Mouse (Mus musculus) hindbrain, embryonic 12.5 days (tissue): ENCODE measurements around the gene Il17rb. TPM values are rescaled to one million over a fixed set of nuclear protein-coding genes. Genes with fewer than 3 reads are reported as not detected.

Experiments used
- ATAC-seq: fragments of 200-750 bp; cut with Nextera tagmentation; 2 replicates; pipeline ENCODE4 v1.8.0; 2017; ENCODE audit warnings: moderate TSS enrichment; ENCODE audit not compliant: low FRiP score
- H3K27ac ChIP-seq: fragments of 300-500 bp; sonication (generic); 2 replicates; pipeline ENCODE4 v1.5.1; 2016; ENCODE audit warnings: mild to moderate bottlenecking
- H3K27me3 ChIP-seq: fragments of 300-500 bp; sonication (generic); 2 replicates; pipeline ENCODE4 v1.6.1; 2016; ENCODE audit warnings: mild to moderate bottlenecking
- H3K36me3 ChIP-seq: fragments of 300-500 bp; sonication (generic); 2 replicates; pipeline ENCODE4 v1.6.1; 2016; ENCODE audit warnings: mild to moderate bottlenecking
- H3K4me1 ChIP-seq: fragments of 300-500 bp; sonication (generic); 2 replicates; pipeline ENCODE4 v1.6.1; 2016
- H3K4me2 ChIP-seq: fragments of 300-500 bp; sonication (generic); replicated peaks from 2 replicates; pipeline ENCODE4 v1.6.1; 2016; ENCODE audit warnings: mild to moderate bottlenecking
- H3K4me3 ChIP-seq: fragments of 300-500 bp; sonication (generic); 2 replicates; pipeline ENCODE4 v1.5.1; 2016; ENCODE audit warnings: mild to moderate bottlenecking
- H3K9ac ChIP-seq: fragments of 300-500 bp; sonication (generic); 2 replicates; pipeline ENCODE4 v1.6.1; 2016; ENCODE audit warnings: mild to moderate bottlenecking, moderate library complexity
- H3K9me3 ChIP-seq: fragments of 300-500 bp; sonication (generic); replicated peaks from 2 replicates; pipeline ENCODE4 v1.6.1; 2016; ENCODE audit warnings: mild to moderate bottlenecking
- WGBS: fragments of 180-500 bp; shearing (Covaris S2); methylation state at CpG from one replicate; pipeline ENCODE4 v1.1.7; 2016; 5-methylcytosine and 5-hydroxymethylcytosine counted together
- polyA plus RNA-seq: library from polyadenylated mRNA; unstranded; fragments of >200 nt; fragmentation: Nextera tagmentation; extraction: Ambion mirVana; gene quantifications from 2 replicates; pipeline ENCODE4 v1.2.1, GENCODE M21; 2016

Gene Il17rb
- polyA plus RNA-seq, 1 experiment from 2014 or later, result 1.0 TPM

DNA sequence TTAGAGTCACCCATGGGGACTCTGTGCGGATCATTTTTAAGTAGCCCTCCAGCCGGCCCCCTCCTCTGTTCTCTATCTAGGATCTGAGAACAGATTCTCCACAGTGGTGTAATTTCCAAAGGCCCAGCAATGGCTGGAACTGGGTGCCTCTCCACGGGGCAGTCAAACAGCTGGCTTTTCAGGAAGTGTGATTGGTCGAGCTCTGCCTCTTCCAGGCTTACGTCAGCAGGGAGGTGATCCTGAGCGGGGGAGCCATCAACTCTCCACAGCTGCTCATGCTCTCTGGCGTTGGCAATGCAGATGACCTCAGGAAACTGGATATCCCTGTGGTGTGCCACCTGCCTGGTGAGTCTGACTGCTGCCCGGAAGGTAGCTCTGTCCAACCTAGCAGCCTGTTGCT, 24.7 kb upstream of the Il17rb start:
- 70% methylated on average over 8 of the region's 8 CpGs for WGBS
- no peak overlapping the region for H3K4me3 ChIP-seq
- H3K9ac ChIP-seq, result no peak overlapping the region
- no peaks in the 10 kb centered on the region for H3K36me3 ChIP-seq
- no peaks in the 10 kb centered on the region for H3K4me1 ChIP-seq
- H3K27me3 ChIP-seq, result no peaks in the 10 kb centered on the region
- H3K9me3 ChIP-seq, result no peaks in the 10 kb centered on the region
- no peak overlapping the region for H3K4me2 ChIP-seq
- ATAC-seq, result no peak
- no peak overlapping the region for H3K27ac ChIP-seq

GRCm38 (mm10) chr14:30027378-30027777, 18.7 kb upstream of the Il17rb start:
- Histone ChIP-seq H3K27me3 (no peaks in the 10 kb centered on the region), H3K36me3 (no peaks in the 10 kb centered on the region), H3K4me3 (no peak overlapping the region), H3K9ac (no peak overlapping the region), H3K4me2 (no peak overlapping the region), H3K4me1 (no peaks in the 10 kb centered on the region), H3K27ac (no peak overlapping the region), H3K9me3 (no peaks in the 10 kb centered on the region)
- ATAC-seq, result no peak
- 43% methylated on average over 2 of the region's 2 CpGs for WGBS

- Histone ChIP-seq H3K4me1 (no peaks in the 10 kb centered on the region), H3K27ac (no peak overlapping the region), H3K27me3 (no peaks in the 10 kb centered on the region), H3K9ac (no peak overlapping the region), H3K36me3 (no peaks in the 10 kb centered on the region), H3K4me3 (no peak overlapping the region), H3K9me3 (no peaks in the 10 kb centered on the region), H3K4me2 (no peak overlapping the region)
- WGBS, result 71% methylated on average over 7 of the region's 7 CpGs
- ATAC-seq, result no peak
Observed at GRCm38 (mm10) chr14:30024387-30024786, 15.7 kb upstream of the Il17rb start.

DNA sequence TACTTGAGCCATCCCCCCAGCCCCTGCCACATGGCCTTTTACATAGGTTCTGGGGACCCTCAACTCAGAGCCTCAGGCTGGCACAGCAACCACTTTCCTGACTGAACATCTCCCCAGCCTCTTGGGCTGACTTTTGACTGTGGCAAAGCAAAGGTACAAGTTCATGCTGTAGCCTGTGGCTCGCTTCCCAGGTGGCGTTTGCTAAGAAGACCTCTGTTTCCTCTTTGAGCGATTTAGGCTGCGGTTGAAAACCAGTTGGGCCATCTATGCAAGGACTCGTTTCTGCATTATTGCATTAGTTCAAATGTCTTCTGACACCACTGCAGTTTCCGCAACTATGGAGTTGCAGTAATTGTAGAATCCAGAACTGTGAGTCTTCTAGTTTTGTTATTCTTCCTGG, 13.8 kb upstream of the Il17rb start:
- no peaks in the 10 kb centered on the region for H3K27me3 ChIP-seq
- no peak for ATAC-seq
- no peak overlapping the region for H3K27ac ChIP-seq
- H3K4me1 ChIP-seq, result no peaks in the 10 kb centered on the region
- WGBS, result 90% methylated on average over 6 of the region's 6 CpGs
- H3K4me2 ChIP-seq, result no peak overlapping the region
- no peaks in the 10 kb centered on the region for H3K36me3 ChIP-seq
- no peaks in the 10 kb centered on the region for H3K9me3 ChIP-seq
- no peak overlapping the region for H3K9ac ChIP-seq
- no peak overlapping the region for H3K4me3 ChIP-seq

DNA sequence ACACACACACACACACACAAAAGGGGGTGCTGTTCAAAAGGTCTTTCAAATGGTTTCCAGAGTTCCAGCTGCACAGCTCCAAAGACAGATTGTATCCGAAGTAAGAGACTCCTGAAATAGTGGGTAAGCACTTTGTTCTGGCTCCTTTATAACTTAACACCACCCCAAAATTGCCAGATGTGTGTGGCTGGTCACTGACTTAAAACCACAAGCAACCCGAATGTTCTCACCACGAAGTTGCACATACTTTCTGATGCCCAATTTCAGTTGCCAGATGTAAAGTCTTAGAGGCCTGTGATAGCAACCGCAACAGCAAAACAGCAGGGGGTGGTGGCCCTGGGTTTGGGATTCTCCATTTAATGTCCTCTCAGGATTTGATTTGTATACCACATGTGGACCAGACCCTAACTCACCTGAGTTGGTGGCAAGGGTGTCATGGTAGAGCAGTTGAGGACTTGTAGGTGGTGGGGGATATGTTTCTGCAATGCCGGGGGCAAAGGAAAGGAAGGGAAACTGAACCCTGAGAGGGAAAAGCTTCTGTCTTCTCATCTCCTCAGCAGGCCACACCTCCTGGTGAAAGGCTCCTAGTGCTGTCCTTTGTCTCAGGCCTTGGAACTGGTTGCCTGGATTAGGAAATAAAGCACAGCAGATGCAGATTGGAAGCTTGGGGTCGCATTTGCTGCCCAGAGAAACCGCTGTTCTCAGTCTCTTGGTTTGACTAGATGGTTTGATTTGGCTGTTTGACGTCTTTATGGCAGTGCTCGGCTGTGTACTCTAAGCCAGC, 11.3 kb upstream of the Il17rb start:
- H3K27me3 ChIP-seq, result no peaks in the 10 kb centered on the region
- no peaks in the 10 kb centered on the region for H3K9me3 ChIP-seq
- 60% methylated on average over 9 of the region's 9 CpGs for WGBS
- no peak overlapping the region for H3K4me2 ChIP-seq
- no peak overlapping the region for H3K4me3 ChIP-seq
- no peaks in the 10 kb centered on the region for H3K36me3 ChIP-seq
- H3K4me1 ChIP-seq, result no peaks in the 10 kb centered on the region
- no peak for ATAC-seq
- no peak overlapping the region for H3K9ac ChIP-seq
- H3K27ac ChIP-seq, result no peak overlapping the region

- Histone ChIP-seq H3K4me3 (no peak overlapping the region), H3K27ac (no peak overlapping the region), H3K27me3 (no peaks in the 10 kb centered on the region), H3K36me3 (no peaks in the 10 kb centered on the region), H3K4me2 (no peak overlapping the region), H3K4me1 (no peaks in the 10 kb centered on the region; the same call in 1 of the 2 replicates), H3K9me3 (no peaks in the 10 kb centered on the region), H3K9ac (no peak overlapping the region)
- 94% methylated on average over 8 of the region's 8 CpGs for WGBS
- no peak for ATAC-seq
Observed at GRCm38 (mm10) chr14:30019375-30019774, 10.7 kb upstream of the Il17rb start.

DNA sequence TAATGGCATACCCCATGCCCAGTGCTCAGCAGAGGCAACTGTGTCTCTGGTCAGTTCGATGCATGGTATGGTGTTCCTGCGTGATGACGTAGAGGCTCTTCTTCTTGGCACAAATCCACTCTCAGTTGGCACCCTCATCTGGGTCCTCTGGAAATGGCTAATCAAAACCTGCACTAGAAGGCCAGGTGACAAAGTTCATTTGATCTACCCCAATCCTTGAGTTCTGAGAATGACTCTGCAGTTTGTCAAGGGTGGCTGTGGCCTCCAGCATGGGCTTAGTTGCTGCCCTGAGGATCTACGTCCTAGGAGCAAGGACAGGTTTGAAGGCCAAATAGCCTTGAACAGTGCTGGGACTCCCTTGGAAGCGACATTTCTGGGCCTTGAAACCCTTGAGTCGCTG, 10.2 kb upstream of the Il17rb start:
- Histone ChIP-seq H3K4me1 (no peaks in the 10 kb centered on the region; the same call in 1 of the 2 replicates), H3K9me3 (no peaks in the 10 kb centered on the region), H3K4me3 (no peak overlapping the region), H3K27ac (no peak overlapping the region), H3K9ac (no peak overlapping the region), H3K4me2 (no peak overlapping the region), H3K36me3 (no peaks in the 10 kb centered on the region), H3K27me3 (no peaks in the 10 kb centered on the region)
- ATAC-seq, result no peak
- WGBS, result 93% methylated on average over 6 of the region's 6 CpGs

GRCm38 (mm10) chr14:30018463-30018801, 9.7 kb upstream of the Il17rb start:
- WGBS, result 93% methylated on average over 4 of the region's 4 CpGs

DNA sequence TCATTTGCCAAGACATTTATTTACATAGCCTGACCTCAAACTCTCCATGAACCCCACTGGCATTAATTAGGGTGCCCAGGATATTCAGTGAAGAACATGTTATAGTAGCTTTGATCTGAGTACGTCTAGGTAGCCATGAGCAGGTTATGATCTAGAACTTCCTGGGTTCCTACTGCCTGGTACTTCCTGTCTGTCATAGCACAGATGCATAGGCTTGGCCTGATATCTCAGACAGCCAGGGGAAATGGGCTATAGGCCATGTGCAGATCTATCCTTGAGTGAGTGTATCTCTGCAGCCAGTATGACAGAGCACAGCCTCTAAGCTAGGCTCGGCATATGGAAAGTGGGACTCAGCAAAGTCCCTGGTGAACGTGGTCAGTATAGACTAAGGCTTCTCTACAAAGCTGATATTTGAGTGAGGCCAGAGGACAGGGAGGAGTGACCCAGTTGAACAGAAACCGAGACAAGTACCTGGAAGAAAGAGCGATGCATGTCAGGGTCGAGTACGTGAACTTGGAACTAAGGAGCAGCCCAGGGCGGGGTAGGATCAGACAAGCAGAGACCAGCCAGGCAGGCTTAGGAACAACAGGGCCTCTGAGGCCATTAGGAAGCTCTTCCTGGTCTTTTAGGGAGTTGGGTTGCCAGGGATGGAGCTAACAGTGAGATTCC, 9.2 kb upstream of the Il17rb start:
- WGBS, result 90% methylated on average over 8 of the region's 8 CpGs

More at GRCm38 (mm10) chr14:30018463-30018801, 9.7 kb upstream of the Il17rb start:
- Histone ChIP-seq H3K4me3 (no peak overlapping the region), H3K9me3 (no peaks in the 10 kb centered on the region), H3K4me2 (no peak overlapping the region), H3K4me1 (no peaks in the 10 kb centered on the region; the same call in 1 of the 2 replicates), H3K36me3 (no peaks in the 10 kb centered on the region), H3K9ac (no peak overlapping the region), H3K27me3 (no peaks in the 10 kb centered on the region), H3K27ac (no peak overlapping the region)
- ATAC-seq, result no peak

GRCm38 (mm10) chr14:30016666-30017065, 8.0 kb upstream of the Il17rb start:
- Histone ChIP-seq H3K27ac (no peak overlapping the region), H3K4me2 (no peak overlapping the region), H3K4me1 (no peaks in the 10 kb centered on the region; the same call in 1 of the 2 replicates), H3K36me3 (no peaks in the 10 kb centered on the region), H3K9me3 (no peaks in the 10 kb centered on the region), H3K9ac (no peak overlapping the region), H3K27me3 (no peaks in the 10 kb centered on the region), H3K4me3 (no peak overlapping the region)
- ATAC-seq, result no peak
- WGBS, result 89% methylated on average over 5 of the region's 5 CpGs

More for the DNA sequence above, 9.2 kb upstream of the Il17rb start:
- H3K27ac ChIP-seq, result no peak overlapping the region
- H3K36me3 ChIP-seq, result no peaks in the 10 kb centered on the region
- no peaks in the 10 kb centered on the region for H3K27me3 ChIP-seq
- H3K9me3 ChIP-seq, result no peaks in the 10 kb centered on the region
- H3K9ac ChIP-seq, result no peak overlapping the region
- no peak for ATAC-seq
- no peaks in the 10 kb centered on the region; the same call in 1 of the 2 replicates for H3K4me1 ChIP-seq
- H3K4me3 ChIP-seq, result no peak overlapping the region
- H3K4me2 ChIP-seq, result no peak overlapping the region

DNA sequence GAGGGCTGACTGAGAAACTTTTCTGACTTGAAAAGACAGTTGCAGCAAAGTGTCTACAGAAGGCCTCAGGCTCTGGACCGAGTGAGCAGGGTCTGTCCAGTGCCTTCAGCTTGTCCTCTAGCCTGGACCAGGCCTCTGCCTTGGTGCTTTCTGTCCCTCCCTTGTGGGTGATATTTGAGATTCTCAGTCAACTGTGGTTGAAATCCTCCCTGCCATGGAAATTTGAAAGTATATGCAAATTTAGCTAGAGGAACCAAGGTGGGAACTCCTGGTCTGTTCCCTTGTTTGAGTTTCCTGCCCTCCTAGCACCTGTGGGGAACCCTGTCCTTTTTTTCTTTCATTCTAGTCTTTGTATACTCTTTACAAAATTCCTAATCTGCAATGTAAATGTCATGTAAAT, 6.3 kb upstream of the Il17rb start:
- Histone ChIP-seq H3K4me3 (no peak overlapping the region), H3K9me3 (no peaks in the 10 kb centered on the region), H3K4me1 (no peaks in the 10 kb centered on the region; the same call in 1 of the 2 replicates), H3K36me3 (no peaks in the 10 kb centered on the region), H3K27me3 (peaks cover 5% of the 10 kb centered on the region; the same call in 1 of the 2 replicates), H3K27ac (no peak overlapping the region), H3K9ac (no peak overlapping the region), H3K4me2 (no peak overlapping the region)
- no peak for ATAC-seq
- 67% methylated on average over 1 of the region's 1 CpGs for WGBS

DNA sequence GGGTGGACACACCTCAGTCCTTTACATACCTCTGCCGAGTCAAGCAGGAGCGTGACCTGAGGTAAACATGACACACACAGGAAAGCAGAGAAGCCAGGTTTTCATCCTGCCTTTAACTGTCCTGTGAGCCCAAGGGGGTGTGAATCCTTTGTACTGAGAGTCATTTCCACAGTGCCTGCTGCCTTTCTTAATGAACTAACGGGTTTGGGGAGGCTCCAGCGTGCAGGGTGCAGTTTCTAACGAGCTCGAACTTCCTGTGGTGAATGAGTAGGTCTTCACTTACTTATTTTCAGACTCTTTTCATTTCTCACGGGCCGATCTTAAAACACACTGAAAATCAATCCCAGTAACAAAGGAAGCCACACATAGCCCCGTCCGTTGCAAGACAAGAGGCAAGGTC, 5.8 kb upstream of the Il17rb start:
- ATAC-seq, result no peak
- no peaks in the 10 kb centered on the region for H3K9me3 ChIP-seq
- H3K4me3 ChIP-seq, result no peak overlapping the region
- H3K27ac ChIP-seq, result no peak overlapping the region
- WGBS, result 79% methylated on average over 10 of the region's 10 CpGs
- no peaks in the 10 kb centered on the region; the same call in 1 of the 2 replicates for H3K4me1 ChIP-seq
- peaks cover 11% of the 10 kb centered on the region for H3K27me3 ChIP-seq
- H3K4me2 ChIP-seq, result no peak overlapping the region
- H3K9ac ChIP-seq, result no peak overlapping the region
- no peaks in the 10 kb centered on the region for H3K36me3 ChIP-seq
